Mouse (Mus musculus) common myeloid progenitor, adult 5-6 weeks (primary cell): Measurements from ENCODE around the gene 9930021J03Rik. TPM values are rescaled to one million over a fixed set of nuclear protein-coding genes. Genes with fewer than 3 reads are reported as not detected.
A peak's percentile ranks its signal among the peaks of the same experiment; 100 is the strongest.

Experiments
- ATAC-seq: replicated peaks from 2 replicates; pipeline ENCODE4 v1.8.0; 2016; ENCODE audit warnings: low read depth, mild to moderate bottlenecking, moderate TSS enrichment, inconsistent platforms; ENCODE audit not compliant: poor library complexity, severe bottlenecking
- total RNA-seq: library from RNA; stranded (forward); fragments of 200-1000, 187-1606 nt; gene quantifications from 2 replicates; pipeline ENCODE4 v1.2.3, GENCODE M21; 2017

Gene 9930021J03Rik
- total RNA-seq, 1 experiment from 2014 or later = 22.4 TPM

GRCm38 (mm10) chr19:29704436-29704835, 101.4 kb downstream of the 9930021J03Rik start:
- no peak for ATAC-seq

- no peak for ATAC-seq
These were observed 104.1 kb downstream of the 9930021J03Rik start for GRCm38 (mm10) chr19:29701707-29702106.

GRCm38 (mm10) chr19:29697245-29697874, 108.4 kb downstream of the 9930021J03Rik start, which contains the start of gene Mlana:
Mlana (plus strand) TSS chr19:29697824.
- no peak for ATAC-seq

- no peak for ATAC-seq
These were observed 108.9 kb downstream of the 9930021J03Rik start for GRCm38 (mm10) chr19:29696840-29697239.

GRCm38 (mm10) chr19:29696309-29696708, 109.5 kb downstream of the 9930021J03Rik start:
- no peak for ATAC-seq

GRCm38 (mm10) chr19:29695071-29695470, 110.7 kb downstream of the 9930021J03Rik start:
- ATAC-seq = no peak

GRCm38 (mm10) chr19:29683844-29684540, 121.8 kb downstream of the 9930021J03Rik start:
- ATAC-seq = peak; percentile 79

- no peak for ATAC-seq
These were observed 125.3 kb downstream of the 9930021J03Rik start for GRCm38 (mm10) chr19:29680182-29681152.

- ATAC-seq = peak; percentile 29; the same call in 1 of the 2 replicates
These were observed 127.5 kb downstream of the 9930021J03Rik start for GRCm38 (mm10) chr19:29678181-29678778.

- no peak for ATAC-seq
These were observed 129.2 kb downstream of the 9930021J03Rik start for GRCm38 (mm10) chr19:29676479-29677193.

- ATAC-seq = peak; percentile 78
These were observed 130.2 kb downstream of the 9930021J03Rik start for GRCm38 (mm10) chr19:29675562-29676078.

GRCm38 (mm10) chr19:29674946-29675345, 130.8 kb downstream of the 9930021J03Rik start:
- no peak for ATAC-seq

- no peak for ATAC-seq
These were observed 133.1 kb downstream of the 9930021J03Rik start for GRCm38 (mm10) chr19:29672660-29673059.

GRCm38 (mm10) chr19:29671160-29671559, 134.6 kb downstream of the 9930021J03Rik start:
- no peak for ATAC-seq

- ATAC-seq = no peak
These were observed 135.5 kb downstream of the 9930021J03Rik start for GRCm38 (mm10) chr19:29670247-29670646.

GRCm38 (mm10) chr19:29668135-29668534, 137.7 kb downstream of the 9930021J03Rik start:
- ATAC-seq = no peak

- ATAC-seq = 0 out of 2 replicates have a peak, but pooled peaks have one; percentile 25
These were observed 138.7 kb downstream of the 9930021J03Rik start for GRCm38 (mm10) chr19:29666965-29667594.

GRCm38 (mm10) chr19:29666164-29666563, 139.6 kb downstream of the 9930021J03Rik start:
- no peak for ATAC-seq

- ATAC-seq = no peak
These were observed 140.9 kb downstream of the 9930021J03Rik start for GRCm38 (mm10) chr19:29664934-29665333.
